ENCODE assay signal across 7 mouse cellular contexts in the genomic region with DNA sequence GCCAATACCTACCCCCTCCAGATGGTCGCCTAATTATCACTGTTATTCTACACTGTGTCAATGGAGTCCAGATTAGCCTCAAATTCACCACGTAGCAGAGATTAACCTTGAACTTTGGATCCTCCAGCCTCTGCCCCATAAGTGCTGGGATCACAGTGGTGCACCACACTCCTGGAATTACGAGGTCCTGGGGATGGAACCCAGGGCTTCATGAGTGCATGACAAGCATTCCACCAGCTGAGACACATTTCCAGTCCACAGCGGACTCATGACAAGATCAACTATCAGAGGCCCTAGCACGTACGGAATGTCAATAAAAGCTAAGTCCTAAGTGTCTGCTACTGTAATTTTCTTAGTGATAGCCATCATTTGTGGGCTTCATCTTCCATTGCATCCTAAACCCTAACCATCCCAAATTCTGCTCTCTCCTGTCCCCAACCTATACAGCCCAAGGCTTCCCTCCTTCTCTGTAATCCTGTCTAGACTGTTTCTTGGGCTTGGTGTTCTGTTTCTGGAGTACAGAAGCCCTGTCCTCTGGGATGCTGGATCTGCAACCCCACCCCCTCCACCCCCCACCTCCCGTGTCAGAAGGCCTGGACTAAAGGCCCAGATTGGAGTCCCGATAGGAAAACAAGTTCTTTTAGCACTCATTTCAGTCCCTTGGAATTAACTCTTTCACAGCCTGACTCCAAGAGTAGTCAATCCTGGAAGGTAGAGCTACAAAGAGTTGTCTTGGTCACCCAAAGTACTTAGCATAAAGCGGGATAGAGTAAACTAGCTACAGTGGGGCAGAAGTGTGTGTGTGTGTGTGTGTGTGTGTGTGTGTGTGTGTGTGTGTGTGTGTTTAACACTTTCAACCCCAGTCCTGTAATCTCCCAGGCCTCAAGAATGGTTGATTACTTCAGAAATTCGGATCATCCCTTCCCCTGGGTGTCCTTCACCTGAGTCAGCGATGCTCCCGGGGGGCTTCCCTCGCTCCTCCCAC. TPM values are rescaled to one million over a fixed set of nuclear protein-coding genes. Genes with fewer than 3 reads are reported as not detected.
DNase-seq lines count a peak whose midpoint lies in the region; ATAC-seq and TF ChIP-seq lines count a peak whose summit lies in the region.

No protein-coding gene starts in this region.

- 21% methylated on average over 13 of the region's 13 CpGs for WGBS in lung, embryonic 16.5 days
- WGBS in forebrain, embryonic 10.5 days, result 24% methylated on average over 13 of the region's 13 CpGs
- WGBS in limb, embryonic 14.5 days, result 19% methylated on average over 13 of the region's 13 CpGs
- WGBS in stomach, embryonic 16.5 days, result 19% methylated on average over 13 of the region's 13 CpGs

- H3K36me3 ChIP-seq in lung, embryonic 16.5 days (ENCODE audit: control insufficient read depth, insufficient read depth, low read length), result no peaks in the 10 kb centered on the region
- no peaks in the 10 kb centered on the region for H3K36me3 ChIP-seq in forebrain, embryonic 10.5 days (replicated peaks)
- no peaks in the 10 kb centered on the region for H3K36me3 ChIP-seq in limb, embryonic 14.5 days (ENCODE audit: control insufficient read depth, insufficient read depth, low read length)
- H3K36me3 ChIP-seq in stomach, embryonic 16.5 days (ENCODE audit: control insufficient read depth, insufficient read depth, low read length), result no peaks in the 10 kb centered on the region

- ATAC-seq in lung, embryonic 16.5 days (ENCODE audit: low read depth), result peak; percentile 24
- ATAC-seq in limb, embryonic 14.5 days (ENCODE audit: low FRiP score, low read depth), result peak; percentile 39
- ATAC-seq in stomach, embryonic 16.5 days (ENCODE audit: insufficient read depth, low FRiP score), result peak; percentile 15; the same call in 1 of the 2 replicates

- peak overlapping the region; percentile 66 for H3K4me3 ChIP-seq in lung, embryonic 16.5 days (ENCODE audit: low read length)
- H3K4me3 ChIP-seq in forebrain, embryonic 10.5 days, result peak overlapping the region; percentile 76
- H3K4me3 ChIP-seq in limb, embryonic 14.5 days (replicated peaks; ENCODE audit: low read length), result peak overlapping the region; percentile 75
- H3K4me3 ChIP-seq in stomach, embryonic 16.5 days (replicated peaks; ENCODE audit: low read length), result peak overlapping the region; percentile 66

- peak overlapping the region; percentile 83 for H3K27ac ChIP-seq in lung, embryonic 16.5 days (ENCODE audit: low read length)
- peak overlapping the region; percentile 91 for H3K27ac ChIP-seq in forebrain, embryonic 10.5 days
- peak overlapping the region; percentile 82 for H3K27ac ChIP-seq in limb, embryonic 14.5 days (replicated peaks; ENCODE audit: low read depth, low read length)
- peak overlapping the region; percentile 91 for H3K27ac ChIP-seq in stomach, embryonic 16.5 days (ENCODE audit: low read length)

- peak overlapping the region; percentile 53 for H3K4me2 ChIP-seq in lung, embryonic 16.5 days (ENCODE audit: low read depth, low read length)
- H3K4me2 ChIP-seq in limb, embryonic 14.5 days (replicated peaks; ENCODE audit: low read depth, low read length, severe bottlenecking), result peak overlapping the region; percentile 73
- peak overlapping the region; percentile 60 for H3K4me2 ChIP-seq in stomach, embryonic 16.5 days (ENCODE audit: low read depth, low read length)

- H3K9ac ChIP-seq in lung, embryonic 16.5 days (ENCODE audit: low read length), result peak overlapping the region; percentile 74
- peak overlapping the region; percentile 89 for H3K9ac ChIP-seq in limb, embryonic 14.5 days (ENCODE audit: low read depth, low read length, severe bottlenecking)
- H3K9ac ChIP-seq in stomach, embryonic 16.5 days (ENCODE audit: low read length), result peak overlapping the region; percentile 83

- no peaks in the 10 kb centered on the region for H3K9me3 ChIP-seq in lung, embryonic 16.5 days (ENCODE audit: control insufficient read depth, low read length)
- no peaks in the 10 kb centered on the region for H3K9me3 ChIP-seq in forebrain, embryonic 10.5 days
- no peaks in the 10 kb centered on the region for H3K9me3 ChIP-seq in limb, embryonic 14.5 days (ENCODE audit: control insufficient read depth, low read length)
- no peaks in the 10 kb centered on the region for H3K9me3 ChIP-seq in stomach, embryonic 16.5 days (replicated peaks; ENCODE audit: control insufficient read depth, low read length)

- TF ChIP-seq POLR2A in limb, embryonic 14.5 days (IDR thresholded peaks at IDR 0.05; ENCODE audit: borderline replicate concordance, extremely low read depth, insufficient read depth, insufficient read length), result no peak

- no peak for DNase-seq in lung, postnatal 14 days
- no peak for DNase-seq in forebrain, embryonic 10.5 days (ENCODE audit: extremely low spot score, low spot score)
- DNase-seq in limb, embryonic 14.5 days (ENCODE audit: low spot score), result peak; percentile 27
- DNase-seq in cerebellum, adult 8-10 months, result no peak
- no peak for DNase-seq in cerebellum, adult 18-20 months

- H3K27me3 ChIP-seq in lung, embryonic 16.5 days (ENCODE audit: control insufficient read depth, insufficient read depth, low read depth, low read length), result peaks cover 5% of the 10 kb centered on the region; the same call in 1 of the 2 replicates
- peaks cover 35% of the 10 kb centered on the region for H3K27me3 ChIP-seq in forebrain, embryonic 10.5 days (ENCODE audit: poor library complexity, severe bottlenecking)
- H3K27me3 ChIP-seq in limb, embryonic 14.5 days (ENCODE audit: control insufficient read depth, insufficient read depth, low read length), result no peaks in the 10 kb centered on the region
- H3K27me3 ChIP-seq in stomach, embryonic 16.5 days (ENCODE audit: control insufficient read depth, insufficient read depth, low read length), result no peaks in the 10 kb centered on the region; the same call in 1 of the 2 replicates

- H3K4me1 ChIP-seq in lung, embryonic 16.5 days (replicated peaks; ENCODE audit: control insufficient read depth, insufficient read depth, low read length), result peaks cover 19% of the 10 kb centered on the region
- H3K4me1 ChIP-seq in forebrain, embryonic 10.5 days, result peaks cover 43% of the 10 kb centered on the region
- peaks cover 10% of the 10 kb centered on the region for H3K4me1 ChIP-seq in limb, embryonic 14.5 days (ENCODE audit: control insufficient read depth, insufficient read depth, low read length)
- peaks cover 7% of the 10 kb centered on the region for H3K4me1 ChIP-seq in stomach, embryonic 16.5 days (ENCODE audit: control insufficient read depth, insufficient read depth, low read length)

RNA-seq across cellular contexts. Expression of a gene that starts 0.6 kb away (rescaled TPM):
- polyA plus RNA-seq in lung, embryonic 16.5 days (2015; fragmentation: Nextera tagmentation; extraction: Ambion mirVana), result 20.7 and 22.2 TPM in 2 replicates
- polyA plus RNA-seq in forebrain, embryonic 10.5 days (2016; fragmentation: Nextera tagmentation; extraction: Ambion mirVana), result 10.7 TPM in 2 replicates
- polyA plus RNA-seq in limb, embryonic 14.5 days (2012; rRNA removed), result 29.3 and 34.0 TPM in 2 replicates
- 13.3 and 14.3 TPM in 2 replicates for polyA plus RNA-seq in limb, embryonic 14.5 days (2014; fragmentation: Nextera tagmentation; extraction: Ambion mirVana)
- 22.0 and 22.4 TPM in 2 replicates for polyA plus RNA-seq in stomach, embryonic 16.5 days (2015; fragmentation: Nextera tagmentation; extraction: Ambion mirVana)

RNA-seq across cellular contexts. Expression of a gene that starts 3.1 kb away (rescaled TPM):
- 5.4 and 6.8 TPM in 2 replicates for polyA plus RNA-seq in lung, embryonic 16.5 days (2015; fragmentation: Nextera tagmentation; extraction: Ambion mirVana)
- polyA plus RNA-seq in forebrain, embryonic 10.5 days (2016; fragmentation: Nextera tagmentation; extraction: Ambion mirVana), result 2.5 and 3.8 TPM in 2 replicates
- 4.8 and 5.5 TPM in 2 replicates for polyA plus RNA-seq in limb, embryonic 14.5 days (2012; rRNA removed)
- 4.2 and 4.7 TPM in 2 replicates for polyA plus RNA-seq in limb, embryonic 14.5 days (2014; fragmentation: Nextera tagmentation; extraction: Ambion mirVana)
- 4.7 and 7.9 TPM in 2 replicates for polyA plus RNA-seq in stomach, embryonic 16.5 days (2015; fragmentation: Nextera tagmentation; extraction: Ambion mirVana)
